8 mouse cellular contexts compared by ENCODE assay signal in the genomic region with DNA sequence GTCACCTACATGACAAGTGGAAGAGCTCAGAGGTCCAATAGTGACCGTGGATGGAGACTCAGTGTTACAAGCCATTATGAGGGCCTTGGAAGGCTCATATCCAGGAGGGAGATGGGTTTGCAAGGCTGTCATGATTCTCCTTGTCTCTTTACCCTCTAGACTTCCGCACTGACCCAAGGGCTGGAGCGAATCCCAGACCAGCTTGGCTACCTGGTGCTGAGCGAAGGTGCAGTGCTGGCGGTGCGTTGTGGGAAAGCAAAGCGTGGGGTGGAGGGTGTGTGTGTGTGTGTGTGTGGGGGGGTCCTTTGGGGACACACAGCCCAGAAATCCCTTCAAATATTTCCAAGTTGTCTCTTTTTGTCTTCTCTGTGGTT. TPM values are rescaled to one million over a fixed set of nuclear protein-coding genes. Genes with fewer than 3 reads are reported as not detected.
A peak's percentile ranks its signal among the peaks of the same experiment; 100 is the strongest.
DNase-seq lines count a peak whose midpoint lies in the region; ATAC-seq and TF ChIP-seq lines count a peak whose summit lies in the region.

No protein-coding gene starts in this region.

- no peak for TF ChIP-seq POLR2A in ES-Bruce4 (IDR thresholded peaks at IDR 0.05; ENCODE audit: insufficient read depth, low read length)

- peak overlapping the region; percentile 83 for H3K4me2 ChIP-seq in heart, embryonic 14.5 days (ENCODE audit: low read length)
- peak overlapping the region; percentile 80 for H3K4me2 ChIP-seq in forebrain, embryonic 13.5 days
- peak overlapping the region; percentile 87 for H3K4me2 ChIP-seq in liver, embryonic 15.5 days

- ATAC-seq in heart, embryonic 14.5 days (ENCODE audit: insufficient number of reproducible peaks, insufficient read depth, low FRiP score, low read depth) = no peak
- ATAC-seq in forebrain, embryonic 13.5 days = peak; percentile 7; the same call in 1 of the 2 replicates
- ATAC-seq in liver, embryonic 15.5 days (ENCODE audit: insufficient read depth) = peak; percentile 0; the same call in 1 of the 2 replicates

- peaks cover 29% of the 10 kb centered on the region for H3K36me3 ChIP-seq in heart, embryonic 14.5 days (ENCODE audit: control insufficient read depth, insufficient read depth, low read length)
- H3K36me3 ChIP-seq in ES-Bruce4 (ENCODE audit: control insufficient read depth, insufficient read depth, low read length, poor library complexity, severe bottlenecking) = peaks cover 8% of the 10 kb centered on the region; the same call in 1 of the 2 replicates
- peaks cover 35% of the 10 kb centered on the region for H3K36me3 ChIP-seq in forebrain, embryonic 13.5 days (ENCODE audit: poor library complexity, severe bottlenecking)
- H3K36me3 ChIP-seq in liver, embryonic 15.5 days (replicated peaks) = peaks cover 30% of the 10 kb centered on the region

- no peak for DNase-seq in heart, adult 9 months (ENCODE audit: low spot score in 2 of 2)
- no peak for DNase-seq in retina, embryonic 14.5 days (ENCODE audit: low spot score)
- no peak for DNase-seq in spleen, adult 18-20 months
- DNase-seq in left cerebral cortex, adult 11 months (ENCODE audit: low spot score) = no peak

- peaks cover 18 to 26% of the 10 kb centered on the region in 2 experiments for H3K4me1 ChIP-seq in heart, embryonic 14.5 days (ENCODE audit: control insufficient read depth in 2 of 2, insufficient read depth in 2 of 2, low read length in 2 of 2)
- H3K4me1 ChIP-seq in ES-Bruce4 (ENCODE audit: control insufficient read depth, insufficient read depth, low read length) = no peaks in the 10 kb centered on the region
- H3K4me1 ChIP-seq in forebrain, embryonic 13.5 days = peaks cover 14% of the 10 kb centered on the region
- peaks cover 61% of the 10 kb centered on the region for H3K4me1 ChIP-seq in liver, embryonic 15.5 days (replicated peaks)

- TF ChIP-seq CTCF in ES-Bruce4 (IDR thresholded peaks at IDR 0.05; ENCODE audit: low read depth, low read length) = no peak

- 21% methylated on average over 7 of the region's 7 CpGs for WGBS in heart, embryonic 14.5 days
- 21% methylated on average over 7 of the region's 7 CpGs for WGBS in forebrain, embryonic 13.5 days
- WGBS in liver, embryonic 15.5 days (ENCODE audit: insufficient replicate concordance) = 7% methylated on average over 7 of the region's 7 CpGs

- peak overlapping the region; percentile 80 to 88 for H3K4me3 ChIP-seq in heart, embryonic 14.5 days (ENCODE audit: control insufficient read depth in 1 of 2, insufficient read depth in 1 of 2, low read depth in 1 of 2, low read length in 2 of 2)
- H3K4me3 ChIP-seq in ES-Bruce4 (ENCODE audit: low read depth, low read length) = peak overlapping the region; percentile 77
- H3K4me3 ChIP-seq in forebrain, embryonic 13.5 days = peak overlapping the region; percentile 68
- peak overlapping the region; percentile 82 for H3K4me3 ChIP-seq in liver, embryonic 15.5 days (replicated peaks)

- peak overlapping the region; percentile 83 to 85 for H3K27ac ChIP-seq in heart, embryonic 14.5 days (replicated peaks in 1 of 2; ENCODE audit: control insufficient read depth in 1 of 2, insufficient read depth in 1 of 2, low read depth in 2 of 2, low read length in 2 of 2)
- H3K27ac ChIP-seq in ES-Bruce4 (ENCODE audit: insufficient read depth, low read length) = no peak overlapping the region
- H3K27ac ChIP-seq in forebrain, embryonic 13.5 days = peak overlapping the region; percentile 79
- H3K27ac ChIP-seq in liver, embryonic 15.5 days (replicated peaks) = peak overlapping the region; percentile 79

- H3K9ac ChIP-seq in heart, embryonic 14.5 days (ENCODE audit: low read length) = peak overlapping the region; percentile 74
- H3K9ac ChIP-seq in ES-Bruce4 (ENCODE audit: low read depth, poor library complexity, severe bottlenecking) = peak overlapping the region; percentile 16
- H3K9ac ChIP-seq in forebrain, embryonic 13.5 days = peak overlapping the region; percentile 78
- peak overlapping the region; percentile 71 for H3K9ac ChIP-seq in liver, embryonic 15.5 days

- no peak for TF ChIP-seq EP300 in ES-Bruce4 (IDR thresholded peaks at IDR 0.05; ENCODE audit: insufficient read depth, low read depth, low read length)

- H3K27me3 ChIP-seq in heart, embryonic 14.5 days (ENCODE audit: control insufficient read depth, insufficient read depth, low read length) = no peaks in the 10 kb centered on the region
- H3K27me3 ChIP-seq in ES-Bruce4 (ENCODE audit: control insufficient read depth, insufficient read depth, low read length, poor library complexity, severe bottlenecking) = no peaks in the 10 kb centered on the region
- H3K27me3 ChIP-seq in forebrain, embryonic 13.5 days = no peaks in the 10 kb centered on the region
- no peaks in the 10 kb centered on the region for H3K27me3 ChIP-seq in liver, embryonic 15.5 days

- no peaks in the 10 kb centered on the region for H3K9me3 ChIP-seq in heart, embryonic 14.5 days (ENCODE audit: control insufficient read depth, low read length)
- H3K9me3 ChIP-seq in ES-Bruce4 (replicated peaks; ENCODE audit: control insufficient read depth, insufficient read depth, low read length, poor library complexity, severe bottlenecking) = no peaks in the 10 kb centered on the region
- no peaks in the 10 kb centered on the region for H3K9me3 ChIP-seq in forebrain, embryonic 13.5 days (replicated peaks)
- H3K9me3 ChIP-seq in liver, embryonic 15.5 days (replicated peaks) = no peaks in the 10 kb centered on the region

RNA-seq across cellular contexts. Expression of a gene that starts 0.8 kb away (rescaled TPM):
- 80.5 and 93.6 TPM in 2 replicates for polyA plus RNA-seq in heart, embryonic 14.5 days (2014; fragmentation: Nextera tagmentation; extraction: Ambion mirVana)
- 21.1 and 24.3 TPM in 2 replicates for polyA plus RNA-seq in ES-Bruce4 (2011; ENCODE audit: insufficient read depth, insufficient read length, low read depth, missing spikeins)
- 67.4 TPM in 2 replicates for polyA plus RNA-seq in forebrain, embryonic 13.5 days (2015; fragmentation: Nextera tagmentation; extraction: Ambion mirVana)
- 35.3 and 36.0 TPM in 2 replicates for polyA plus RNA-seq in liver, embryonic 15.5 days (2015; fragmentation: Nextera tagmentation; extraction: Ambion mirVana)

RNA-seq across cellular contexts. Expression of a gene that starts 7.8 kb away (rescaled TPM):
- polyA plus RNA-seq in heart, embryonic 14.5 days (2014; fragmentation: Nextera tagmentation; extraction: Ambion mirVana) = 2.9 and 3.3 TPM in 2 replicates
- 14.7 and 16.6 TPM in 2 replicates for polyA plus RNA-seq in ES-Bruce4 (2011; ENCODE audit: insufficient read depth, insufficient read length, low read depth, missing spikeins)
- polyA plus RNA-seq in forebrain, embryonic 13.5 days (2015; fragmentation: Nextera tagmentation; extraction: Ambion mirVana) = 9.1 and 10.0 TPM in 2 replicates
- 2.5 and 3.6 TPM in 2 replicates for polyA plus RNA-seq in liver, embryonic 15.5 days (2015; fragmentation: Nextera tagmentation; extraction: Ambion mirVana)

RNA-seq across cellular contexts. Expression of a gene that starts 16.6 kb away (rescaled TPM):
- polyA plus RNA-seq in heart, embryonic 14.5 days (2014; fragmentation: Nextera tagmentation; extraction: Ambion mirVana) = 0.57 and 0.75 TPM in 2 replicates
- polyA plus RNA-seq in ES-Bruce4 (2011; ENCODE audit: insufficient read depth, insufficient read length, low read depth, missing spikeins) = 0.30 and 0.84 TPM in 2 replicates
- 1.6 and 2.8 TPM in 2 replicates for polyA plus RNA-seq in forebrain, embryonic 13.5 days (2015; fragmentation: Nextera tagmentation; extraction: Ambion mirVana)
- 0.07 and 0.26 TPM in 2 replicates for polyA plus RNA-seq in liver, embryonic 15.5 days (2015; fragmentation: Nextera tagmentation; extraction: Ambion mirVana)

RNA-seq across cellular contexts. Expression of a gene that starts 23.7 kb away (rescaled TPM):
- polyA plus RNA-seq in heart, embryonic 14.5 days (2014; fragmentation: Nextera tagmentation; extraction: Ambion mirVana) = 0.05 TPM in 1 of 2 replicates, not detected in the other
- polyA plus RNA-seq in ES-Bruce4 (2011; ENCODE audit: insufficient read depth, insufficient read length, low read depth, missing spikeins) = not detected in 2 replicates
- polyA plus RNA-seq in forebrain, embryonic 13.5 days (2015; fragmentation: Nextera tagmentation; extraction: Ambion mirVana) = 0.09 and 0.18 TPM in 2 replicates
- polyA plus RNA-seq in liver, embryonic 15.5 days (2015; fragmentation: Nextera tagmentation; extraction: Ambion mirVana) = not detected in 2 replicates

RNA-seq across cellular contexts. Expression of a gene that starts 23.7 kb away (rescaled TPM):
- 1.3 and 1.5 TPM in 2 replicates for polyA plus RNA-seq in heart, embryonic 14.5 days (2014; fragmentation: Nextera tagmentation; extraction: Ambion mirVana)
- 14.6 and 15.4 TPM in 2 replicates for polyA plus RNA-seq in ES-Bruce4 (2011; ENCODE audit: insufficient read depth, insufficient read length, low read depth, missing spikeins)
- polyA plus RNA-seq in forebrain, embryonic 13.5 days (2015; fragmentation: Nextera tagmentation; extraction: Ambion mirVana) = 137 and 160 TPM in 2 replicates
- polyA plus RNA-seq in liver, embryonic 15.5 days (2015; fragmentation: Nextera tagmentation; extraction: Ambion mirVana) = 0.45 and 0.62 TPM in 2 replicates

Comparison
In these comparisons a context has a peak if more than half of its experiments do, and no peak if none do; other contexts are left out.
1. H3K9ac ChIP-seq: peak in every context shown above with its lines; median percentile 78 in forebrain, embryonic 13.5 days; 74 in heart, embryonic 14.5 days; 71 in liver, embryonic 15.5 days; 16 in ES-Bruce4.